Mouse (Mus musculus): ENCODE results near the gene Chd2. TPM values are rescaled to one million over a fixed set of nuclear protein-coding genes. Genes with fewer than 3 reads are reported as not detected.

The Chd2 gene
- 9.3 and 15.4 TPM in 2 replicates for polyA plus RNA-seq (2012; rRNA removed; ENCODE audit: low replicate concordance)

GRCm38 (mm10) chr7:73541412-73542130 lies at the start of gene Chd2:
Chd2 (minus strand) TSS chr7:73541830.

Other genes with a start within 250 kb of the Chd2 start
- 9.3 and 16.6 TPM in 2 replicates for gene Rgma, start 166.3 kb downstream of the Chd2 start, polyA plus RNA-seq (2012; rRNA removed; ENCODE audit: low replicate concordance)
- 16.8 and 20.4 TPM in 2 replicates for gene Fam174b, start 198.5 kb upstream of the Chd2 start, polyA plus RNA-seq (2012; rRNA removed; ENCODE audit: low replicate concordance)

Measured in duodenum, adult 2 months (tissue).